Mouse (Mus musculus) neural tube, embryonic 15.5 days (tissue): ENCODE data around the gene Gm20388. TPM values are rescaled to one million over a fixed set of nuclear protein-coding genes. Genes with fewer than 3 reads are reported as not detected.

ENCODE experiments used
- ATAC-seq: fragments of 200-750 bp; cut with Nextera tagmentation; 2 replicates; pipeline ENCODE4 v1.8.0; 2017; ENCODE audit warnings: mild to moderate bottlenecking, moderate TSS enrichment, moderate library complexity; ENCODE audit not compliant: low FRiP score
- H3K27ac ChIP-seq: fragments of 300-500 bp; sonication (generic); replicated peaks from 2 replicates; pipeline ENCODE4 v1.5.1; 2015; ENCODE audit warnings: mild to moderate bottlenecking, inconsistent platforms
- H3K27me3 ChIP-seq: fragments of 300-500 bp; sonication (generic); replicated peaks from 2 replicates; pipeline ENCODE4 v1.6.1; 2015; ENCODE audit warnings: inconsistent platforms
- H3K36me3 ChIP-seq: fragments of 300-500 bp; sonication (generic); 2 replicates; pipeline ENCODE4 v1.6.1; 2015; ENCODE audit warnings: inconsistent platforms
- H3K4me1 ChIP-seq: fragments of 300-500 bp; sonication (generic); 2 replicates; pipeline ENCODE4 v1.6.1; 2015; ENCODE audit warnings: inconsistent platforms
- H3K4me2 ChIP-seq: fragments of 300-500 bp; sonication (generic); 2 replicates; pipeline ENCODE4 v1.6.1; 2015; ENCODE audit warnings: inconsistent platforms, mild to moderate bottlenecking, moderate library complexity
- H3K4me3 ChIP-seq: fragments of 300-500 bp; sonication (generic); replicated peaks from 2 replicates; pipeline ENCODE4 v1.5.1; 2015; ENCODE audit warnings: mild to moderate bottlenecking, inconsistent platforms
- H3K9ac ChIP-seq: fragments of 300-500 bp; sonication (generic); replicated peaks from 2 replicates; pipeline ENCODE4 v1.6.1; 2015; ENCODE audit warnings: mild to moderate bottlenecking, inconsistent platforms
- H3K9me3 ChIP-seq: fragments of 300-500 bp; sonication (generic); replicated peaks from 2 replicates; pipeline ENCODE4 v1.6.1; 2016; ENCODE audit warnings: inconsistent platforms
- WGBS: fragments of 180-500 bp; shearing (Covaris S2); methylation state at CpG from one replicate; pipeline ENCODE4 v1.1.7; 2015; ENCODE audit warnings: mixed read lengths; 5-methylcytosine and 5-hydroxymethylcytosine counted together
- polyA plus RNA-seq: library from polyadenylated mRNA; unstranded; fragments of >200 nt; fragmentation: Nextera tagmentation; extraction: Ambion mirVana; gene quantifications from 2 replicates; pipeline ENCODE4 v1.2.1, GENCODE M21; 2015

Gene Gm20388
- polyA plus RNA-seq, 1 experiment from 2014 or later, result not detected

- Histone ChIP-seq H3K27ac (0 out of 2 replicates have a peak overlapping the region, but pooled peaks have one; percentile 20), H3K27me3 (peaks cover 13% of the 10 kb centered on the region), H3K9ac (no peak overlapping the region; the same call in 1 of the 2 replicates), H3K4me2 (no peak overlapping the region), H3K9me3 (no peaks in the 10 kb centered on the region), H3K4me3 (no peak overlapping the region), H3K4me1 (peaks cover 31% of the 10 kb centered on the region), H3K36me3 (no peaks in the 10 kb centered on the region)
- WGBS, result 46% methylated on average over 22 of the region's 22 CpGs
- ATAC-seq, result 0 out of 2 replicates have a peak, but pooled peaks have one; percentile 31
Measured at GRCm38 (mm10) chr8:122329553-122330239, 2419.1 kb downstream of the Gm20388 start.

GRCm38 (mm10) chr8:122330446-122331133 lies 2419.9 kb downstream of the Gm20388 start:
- Histone ChIP-seq H3K9me3 (no peaks in the 10 kb centered on the region), H3K36me3 (no peaks in the 10 kb centered on the region), H3K4me3 (no peak overlapping the region), H3K4me1 (peaks cover 33% of the 10 kb centered on the region), H3K9ac (no peak overlapping the region), H3K27ac (no peak overlapping the region), H3K27me3 (peaks cover 22% of the 10 kb centered on the region), H3K4me2 (no peak overlapping the region)
- no peak for ATAC-seq
- WGBS, result 76% methylated on average over 12 of the region's 12 CpGs

DNA sequence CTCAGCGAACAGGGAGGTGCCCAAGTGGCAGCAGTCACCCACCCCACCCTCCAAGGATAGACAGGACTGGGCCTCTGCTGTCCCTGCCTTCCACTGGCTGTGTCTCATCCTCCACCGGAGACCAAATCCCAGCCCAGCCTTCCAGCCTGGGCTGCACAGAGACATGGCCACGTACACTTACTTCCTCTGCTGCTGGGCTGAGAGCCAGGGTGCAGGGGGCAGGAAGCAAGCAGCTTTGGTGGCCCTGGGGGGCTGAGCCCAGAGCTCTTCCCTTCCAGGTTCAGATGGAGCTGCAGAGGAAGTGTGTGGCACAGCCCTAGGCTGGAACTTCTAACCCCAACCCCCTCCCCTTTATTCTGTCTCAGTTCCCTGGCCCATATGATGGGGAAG lies 2420.5 kb downstream of the Gm20388 start:
- Histone ChIP-seq H3K9ac (no peak overlapping the region), H3K4me3 (no peak overlapping the region), H3K4me1 (peaks cover 33% of the 10 kb centered on the region), H3K9me3 (no peaks in the 10 kb centered on the region), H3K27me3 (peaks cover 25% of the 10 kb centered on the region), H3K4me2 (no peak overlapping the region), H3K27ac (no peak overlapping the region), H3K36me3 (no peaks in the 10 kb centered on the region)
- WGBS, result 74% methylated on average over 3 of the region's 3 CpGs
- ATAC-seq, result no peak

GRCm38 (mm10) chr8:122332753-122333506 lies 2422.3 kb downstream of the Gm20388 start:
- Histone ChIP-seq H3K4me3 (no peak overlapping the region), H3K27me3 (peaks cover 42% of the 10 kb centered on the region), H3K4me2 (no peak overlapping the region), H3K9ac (no peak overlapping the region), H3K27ac (no peak overlapping the region), H3K36me3 (no peaks in the 10 kb centered on the region), H3K9me3 (no peaks in the 10 kb centered on the region), H3K4me1 (peaks cover 38% of the 10 kb centered on the region)
- WGBS, result 68% methylated on average over 6 of the region's 6 CpGs
- ATAC-seq, result no peak

DNA sequence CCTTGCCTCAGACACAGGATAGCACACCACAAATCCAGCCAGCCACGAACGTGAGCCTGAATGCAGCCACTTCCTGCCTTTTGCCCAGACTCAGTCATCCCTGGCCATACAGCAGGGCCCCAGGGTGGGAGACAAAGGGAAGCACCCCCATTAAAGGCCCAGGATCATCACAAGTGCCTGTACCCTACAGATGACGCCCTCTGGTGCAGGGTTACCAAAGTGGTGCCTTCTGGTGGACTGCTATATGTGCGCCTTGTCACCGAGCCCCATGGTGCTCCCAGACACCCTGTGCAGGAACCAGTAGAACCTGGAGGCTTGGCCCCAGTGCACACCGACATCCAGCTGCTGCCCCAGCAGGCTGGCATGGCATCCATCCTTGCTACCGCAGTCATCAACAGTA lies 2422.9 kb downstream of the Gm20388 start:
- peaks cover 38% of the 10 kb centered on the region for H3K4me1 ChIP-seq
- peaks cover 48% of the 10 kb centered on the region for H3K27me3 ChIP-seq
- ATAC-seq, result no peak
- no peak overlapping the region for H3K4me2 ChIP-seq
- no peak overlapping the region for H3K9ac ChIP-seq
- no peak overlapping the region for H3K4me3 ChIP-seq
- no peak overlapping the region for H3K27ac ChIP-seq
- H3K9me3 ChIP-seq, result no peaks in the 10 kb centered on the region
- WGBS, result 80% methylated on average over 7 of the region's 7 CpGs
- H3K36me3 ChIP-seq, result no peaks in the 10 kb centered on the region

DNA sequence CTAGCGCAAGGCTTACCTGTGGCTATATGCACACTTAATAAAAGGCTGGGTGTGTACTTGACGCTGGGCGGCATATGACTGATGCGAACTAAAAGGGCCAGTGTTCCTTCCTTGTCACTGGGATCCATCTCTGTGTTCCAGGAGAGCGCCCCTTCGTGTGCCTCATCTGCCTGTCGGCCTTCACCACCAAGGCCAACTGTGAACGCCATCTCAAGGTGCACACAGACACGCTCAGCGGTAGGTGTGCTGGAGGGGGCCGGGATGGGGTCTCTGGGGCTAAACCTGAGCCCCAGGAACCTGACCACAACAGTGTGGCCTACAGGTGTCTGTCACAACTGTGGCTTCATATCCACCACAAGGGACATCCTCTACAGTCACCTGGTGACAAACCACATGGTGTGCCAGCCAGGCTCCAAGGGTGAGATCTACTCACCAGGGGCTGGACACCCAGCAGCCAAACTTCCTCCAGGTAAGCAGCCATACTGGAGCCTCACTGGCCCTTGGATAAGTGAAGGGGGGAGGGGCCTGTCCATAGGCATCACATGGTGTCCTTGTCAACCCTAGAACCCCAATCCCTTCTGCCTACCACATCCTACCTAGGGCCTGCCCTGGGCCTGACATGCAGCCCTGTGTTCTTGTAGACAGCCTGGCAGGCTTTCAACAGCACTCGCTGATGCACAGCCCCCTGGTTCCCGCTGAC lies 2424.3 kb downstream of the Gm20388 start:
- peaks cover 55% of the 10 kb centered on the region for H3K27me3 ChIP-seq

GRCm38 (mm10) chr8:122335638-122336250 lies 2425.1 kb downstream of the Gm20388 start:
- peaks cover 21% of the 10 kb centered on the region for H3K4me1 ChIP-seq
- H3K9me3 ChIP-seq, result no peaks in the 10 kb centered on the region
- peak; percentile 46 for ATAC-seq
- peak overlapping the region; percentile 57 for H3K4me3 ChIP-seq
- H3K27me3 ChIP-seq, result peaks cover 55% of the 10 kb centered on the region
- WGBS, result 7% methylated on average over 57 of the region's 57 CpGs
- no peak overlapping the region for H3K27ac ChIP-seq
- peak overlapping the region; percentile 64 for H3K9ac ChIP-seq
- no peaks in the 10 kb centered on the region for H3K36me3 ChIP-seq
- peak overlapping the region; percentile 78 for H3K4me2 ChIP-seq

More for the DNA sequence above, 2424.3 kb downstream of the Gm20388 start:
- no peaks in the 10 kb centered on the region for H3K36me3 ChIP-seq
- H3K9ac ChIP-seq, result no peak overlapping the region
- no peak for ATAC-seq
- H3K4me3 ChIP-seq, result peak overlapping the region; percentile 57
- no peak overlapping the region for H3K27ac ChIP-seq
- H3K9me3 ChIP-seq, result no peaks in the 10 kb centered on the region
- peaks cover 25% of the 10 kb centered on the region for H3K4me1 ChIP-seq
- H3K4me2 ChIP-seq, result peak overlapping the region; percentile 78
- WGBS, result 88% methylated on average over 13 of the region's 13 CpGs

DNA sequence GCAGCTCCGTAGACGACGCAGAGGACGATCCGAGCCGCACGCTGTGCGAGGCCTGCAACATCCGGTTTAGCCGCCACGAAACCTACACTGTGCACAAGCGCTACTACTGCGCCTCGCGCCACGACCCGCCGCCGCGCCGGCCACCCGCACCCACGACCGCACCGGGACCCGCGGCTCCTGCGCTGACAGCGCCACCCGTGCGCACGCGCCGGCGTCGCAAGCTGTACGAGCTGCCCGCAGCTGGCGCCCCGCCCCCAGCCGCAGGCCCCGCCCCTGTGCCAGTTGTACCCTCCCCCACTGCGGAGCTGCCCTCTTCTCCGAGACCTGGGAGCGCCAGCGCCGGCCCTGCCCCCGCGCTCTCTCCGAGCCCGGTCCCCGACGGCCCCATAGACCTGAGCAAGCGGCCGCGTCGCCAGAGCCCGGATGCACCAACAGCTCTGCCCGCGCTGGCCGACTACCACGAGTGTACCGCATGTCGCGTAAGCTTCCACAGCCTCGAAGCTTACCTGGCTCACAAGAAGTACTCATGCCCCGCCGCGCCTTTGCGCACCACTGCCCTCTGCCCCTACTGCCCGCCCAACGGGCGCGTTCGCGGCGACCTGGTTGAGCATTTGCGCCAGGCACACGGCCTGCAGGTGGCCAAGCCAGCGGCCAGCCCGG lies 2425.7 kb downstream of the Gm20388 start:
- ATAC-seq, result peak; percentile 75
- Histone ChIP-seq H3K4me2 (peak overlapping the region; percentile 78), H3K4me3 (peak overlapping the region; percentile 57), H3K27ac (no peak overlapping the region), H3K27me3 (peaks cover 58% of the 10 kb centered on the region), H3K9ac (peak overlapping the region; percentile 64), H3K9me3 (no peaks in the 10 kb centered on the region), H3K36me3 (no peaks in the 10 kb centered on the region), H3K4me1 (peaks cover 18% of the 10 kb centered on the region)
- 4% methylated on average over 81 of the region's 81 CpGs for WGBS

DNA sequence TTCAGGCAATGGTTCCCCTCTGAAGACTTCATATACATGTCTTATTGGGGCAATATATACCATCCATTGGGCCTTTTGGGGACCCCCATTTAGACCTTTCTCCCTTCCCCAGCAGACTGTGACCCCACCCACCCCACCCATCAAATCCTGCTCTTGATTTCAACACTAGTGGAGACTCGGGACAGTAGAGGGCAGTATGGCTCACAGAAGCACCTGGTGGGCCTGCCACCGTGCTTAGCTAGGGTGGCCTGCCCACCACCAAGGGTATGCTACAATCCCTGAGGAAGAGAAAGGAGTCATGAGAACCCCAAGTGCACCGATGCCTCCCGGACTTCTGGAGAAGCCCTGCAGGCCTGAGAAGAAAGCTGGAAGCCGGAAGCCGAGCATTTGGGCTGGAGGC lies 2428.2 kb downstream of the Gm20388 start:
- peaks cover 33% of the 10 kb centered on the region for H3K4me1 ChIP-seq
- no peak overlapping the region for H3K27ac ChIP-seq
- H3K36me3 ChIP-seq, result no peaks in the 10 kb centered on the region
- WGBS, result 58% methylated on average over 6 of the region's 6 CpGs
- ATAC-seq, result no peak
- peaks cover 75% of the 10 kb centered on the region for H3K27me3 ChIP-seq
- H3K9me3 ChIP-seq, result no peaks in the 10 kb centered on the region
- no peak overlapping the region for H3K9ac ChIP-seq
- no peak overlapping the region for H3K4me3 ChIP-seq
- no peak overlapping the region for H3K4me2 ChIP-seq

DNA sequence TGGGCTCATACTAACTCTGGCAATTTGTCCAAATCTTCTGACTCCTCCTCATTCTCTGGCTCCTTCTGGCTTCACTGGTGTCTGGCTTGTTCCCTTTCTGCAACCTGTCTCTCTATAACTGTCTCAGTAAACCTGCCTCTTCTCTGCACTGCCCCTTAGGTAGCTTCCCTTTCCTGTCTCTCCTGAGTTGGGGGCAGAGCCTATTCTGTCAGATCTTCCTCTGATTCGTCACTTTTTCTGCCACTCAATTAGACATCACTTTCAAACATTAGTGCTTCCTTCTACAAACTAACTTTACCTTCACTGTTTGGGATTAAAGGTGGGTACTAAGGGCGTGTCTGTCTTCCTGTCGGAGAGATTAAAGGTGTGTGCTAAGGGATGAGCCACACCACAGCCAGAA lies 2430.1 kb downstream of the Gm20388 start:
- Histone ChIP-seq H3K9ac (no peak overlapping the region), H3K4me2 (no peak overlapping the region), H3K27me3 (peaks cover 60% of the 10 kb centered on the region), H3K9me3 (no peaks in the 10 kb centered on the region), H3K27ac (no peak overlapping the region), H3K36me3 (no peaks in the 10 kb centered on the region), H3K4me1 (peaks cover 40% of the 10 kb centered on the region), H3K4me3 (no peak overlapping the region)
- 83% methylated on average over 3 of the region's 3 CpGs for WGBS
- ATAC-seq, result no peak
